Mouse (Mus musculus): ENCODE measurements at regions not wholly inside any gene's neighbourhood (a gene's known extent, or its start where the extent isn't known, plus 50 kb on each side); places are given as distances from the start of the nearest gene placed in this dataset.

GRCm38 (mm10) chr15:67349501-67349900 lies 848.8 kb upstream of the Lrrc6 start:
- TF ChIP-seq CTCF (IDR thresholded peaks at IDR 0.05) (no peak), EP300 (IDR thresholded peaks at IDR 0.05) (no peak)

Data from lung, postnatal 0 days (tissue).